Mouse (Mus musculus) liver, adult (tissue): ENCODE data around the gene Ggps1.

Experiments
- GATA4 ChIP-seq: IDR thresholded peaks from 2 replicates; pipeline ENCODE4 v1.6.1; 2014; ENCODE audit warnings: mild to moderate bottlenecking, low read length; ENCODE audit not compliant: insufficient replicate concordance

The Ggps1 gene

GRCm38 (mm10) chr13:14063013-14063941, at the start of gene Ggps1, which contains the start of gene Arid4b:
Gene Ggps1, minus strand, starts transcription at chr13:14063488.
Gene Arid4b, plus strand, starts transcription at chr13:14063232.
- TF ChIP-seq GATA4 = no peak

DNA sequence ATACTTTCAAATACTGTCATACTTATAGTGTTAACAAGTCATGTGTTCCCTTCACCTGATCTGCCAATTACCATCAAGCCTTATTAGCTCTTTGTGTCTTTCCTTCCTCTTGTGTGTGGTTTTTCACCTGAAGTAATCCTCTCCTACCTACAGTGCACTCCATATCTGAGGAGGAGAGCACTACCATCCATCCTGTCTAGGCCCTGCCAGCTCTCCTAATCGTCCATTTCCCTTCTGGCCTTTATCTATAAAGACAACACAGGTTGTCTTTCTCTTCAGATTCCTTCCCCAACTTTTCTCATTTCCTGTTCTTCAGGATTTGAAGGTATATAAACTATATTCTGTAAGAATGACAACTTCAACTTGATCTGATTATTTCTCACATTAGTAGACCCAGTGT, 47.9 kb upstream of the Ggps1 start:
- no peak for TF ChIP-seq GATA4

- no peak for TF ChIP-seq GATA4
Observed at GRCm38 (mm10) chr13:14110154-14110873, 47.0 kb upstream of the Ggps1 start.

- no peak for TF ChIP-seq GATA4
Observed at GRCm38 (mm10) chr13:14103026-14103425, 39.7 kb upstream of the Ggps1 start.

GRCm38 (mm10) chr13:14088669-14089068, 25.4 kb upstream of the Ggps1 start:
- TF ChIP-seq GATA4 = peak; percentile 70; the same call in 1 of the 2 replicates

DNA sequence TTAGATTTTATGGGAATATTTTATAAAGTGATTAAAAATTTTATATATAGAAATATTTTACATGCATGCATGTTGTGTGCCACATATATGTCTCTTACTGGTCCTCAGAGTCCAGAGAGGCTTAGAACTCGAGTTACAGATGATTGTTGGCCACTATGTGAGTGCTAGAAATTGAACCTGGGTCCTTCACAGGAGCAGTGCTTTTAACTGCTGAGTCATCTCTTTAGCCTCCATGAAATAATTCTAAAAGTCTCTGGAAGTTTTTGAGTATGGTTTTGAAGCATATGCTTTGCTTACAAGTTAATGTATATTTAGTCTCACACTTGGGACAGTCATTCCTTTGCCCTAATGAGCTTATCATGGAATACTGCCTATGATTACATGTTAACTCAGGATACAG, 12.0 kb upstream of the Ggps1 start:
- no peak for TF ChIP-seq GATA4

DNA sequence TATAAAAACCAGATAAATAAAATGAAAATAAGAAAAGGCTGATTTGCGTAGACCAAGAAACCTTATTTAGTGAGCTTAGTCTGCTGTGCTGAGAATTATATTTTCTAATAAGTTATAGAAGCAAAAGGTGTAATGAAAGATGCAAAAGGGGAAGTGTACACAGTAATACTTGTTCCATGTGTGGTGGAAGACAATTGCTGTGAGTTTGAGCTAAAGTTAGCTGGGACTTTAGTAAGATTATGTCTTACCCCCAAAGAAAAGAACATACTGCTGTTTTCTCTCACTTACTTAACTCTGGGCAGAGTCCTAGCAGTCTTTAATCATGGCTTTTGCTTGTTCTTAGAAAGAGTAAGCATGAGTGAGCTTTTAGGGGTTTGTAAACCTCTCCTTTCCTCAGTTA, 11.1 kb upstream of the Ggps1 start:
- TF ChIP-seq GATA4 = no peak

GRCm38 (mm10) chr13:14069291-14069690, 6.0 kb upstream of the Ggps1 start:
- TF ChIP-seq GATA4 = no peak

- TF ChIP-seq GATA4 = no peak
Observed at GRCm38 (mm10) chr13:14068035-14068434, 4.7 kb upstream of the Ggps1 start.

- no peak for TF ChIP-seq GATA4
Observed at GRCm38 (mm10) chr13:14065701-14066100, 2.4 kb upstream of the Ggps1 start.

DNA sequence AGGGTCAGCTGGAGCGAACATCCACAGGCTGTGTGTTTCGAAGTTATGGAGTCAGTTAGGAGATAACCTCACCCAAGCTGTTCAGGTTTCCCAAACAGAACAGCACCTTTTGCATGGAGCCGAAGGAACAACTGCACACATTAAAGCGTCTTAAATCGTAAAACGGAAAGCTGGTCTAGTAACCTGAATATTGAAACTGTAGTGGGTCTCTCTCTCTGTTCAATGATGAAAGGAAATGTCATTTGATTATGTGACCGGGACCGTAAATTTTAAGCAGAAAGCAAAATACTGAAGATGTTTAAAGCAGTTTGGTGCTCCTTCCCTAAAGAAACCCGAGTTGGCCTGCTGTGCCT, 1.7 kb upstream of the Ggps1 start:
- TF ChIP-seq GATA4 = no peak

DNA sequence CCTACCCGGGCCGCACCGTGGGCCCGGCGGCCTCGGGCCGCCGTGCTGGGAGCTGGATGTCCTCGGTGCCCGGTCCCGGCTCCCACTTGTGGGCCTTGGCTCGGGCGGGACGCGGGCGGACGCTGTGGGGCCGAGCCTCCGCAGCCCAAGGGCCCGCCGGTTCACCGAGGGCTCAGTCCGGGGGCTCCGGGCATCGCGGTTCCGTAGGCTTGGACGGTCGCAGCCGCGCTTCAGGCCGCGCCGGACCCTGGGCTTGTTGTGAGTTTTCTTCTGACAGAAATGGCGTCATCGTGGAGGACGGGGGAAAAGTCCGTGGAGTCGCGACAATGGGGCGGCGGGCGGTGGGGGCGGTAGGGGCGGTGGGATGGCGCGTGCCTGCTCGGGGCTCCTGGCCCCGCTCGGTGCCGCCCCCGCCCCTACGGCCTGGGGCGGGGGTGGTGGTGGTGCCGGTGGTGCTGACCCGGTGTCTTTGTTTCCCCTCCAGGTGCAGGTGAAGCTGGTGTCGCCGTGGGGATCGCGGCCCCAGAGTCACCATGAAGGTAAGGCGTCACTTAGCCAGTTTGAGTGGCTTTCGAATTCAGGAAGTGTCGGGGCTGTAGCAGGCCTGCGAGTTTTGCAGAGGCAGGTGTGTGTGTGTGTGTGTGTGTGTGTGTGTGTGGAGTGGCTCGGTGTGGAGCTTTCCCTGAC, 1.2 kb upstream of the Ggps1 start:
- no peak for TF ChIP-seq GATA4

DNA sequence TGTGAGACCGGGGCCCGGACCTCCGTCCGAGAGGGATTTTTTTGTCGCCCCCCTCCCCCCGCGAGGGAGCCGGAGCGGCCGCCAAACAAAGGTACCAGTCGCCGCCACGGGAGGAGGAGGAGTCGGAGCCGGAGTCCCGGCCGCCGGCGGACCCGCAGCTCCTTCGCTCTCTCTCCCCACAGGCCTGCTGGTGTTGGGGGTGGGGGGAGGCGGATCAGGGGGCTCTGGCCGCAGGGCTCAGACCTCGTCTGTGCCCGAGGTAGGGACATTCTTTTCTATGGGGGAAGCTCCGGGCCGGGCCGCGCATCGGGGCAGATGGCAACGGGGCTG, 619 bp upstream of the Ggps1 start:
- TF ChIP-seq GATA4 = no peak

DNA sequence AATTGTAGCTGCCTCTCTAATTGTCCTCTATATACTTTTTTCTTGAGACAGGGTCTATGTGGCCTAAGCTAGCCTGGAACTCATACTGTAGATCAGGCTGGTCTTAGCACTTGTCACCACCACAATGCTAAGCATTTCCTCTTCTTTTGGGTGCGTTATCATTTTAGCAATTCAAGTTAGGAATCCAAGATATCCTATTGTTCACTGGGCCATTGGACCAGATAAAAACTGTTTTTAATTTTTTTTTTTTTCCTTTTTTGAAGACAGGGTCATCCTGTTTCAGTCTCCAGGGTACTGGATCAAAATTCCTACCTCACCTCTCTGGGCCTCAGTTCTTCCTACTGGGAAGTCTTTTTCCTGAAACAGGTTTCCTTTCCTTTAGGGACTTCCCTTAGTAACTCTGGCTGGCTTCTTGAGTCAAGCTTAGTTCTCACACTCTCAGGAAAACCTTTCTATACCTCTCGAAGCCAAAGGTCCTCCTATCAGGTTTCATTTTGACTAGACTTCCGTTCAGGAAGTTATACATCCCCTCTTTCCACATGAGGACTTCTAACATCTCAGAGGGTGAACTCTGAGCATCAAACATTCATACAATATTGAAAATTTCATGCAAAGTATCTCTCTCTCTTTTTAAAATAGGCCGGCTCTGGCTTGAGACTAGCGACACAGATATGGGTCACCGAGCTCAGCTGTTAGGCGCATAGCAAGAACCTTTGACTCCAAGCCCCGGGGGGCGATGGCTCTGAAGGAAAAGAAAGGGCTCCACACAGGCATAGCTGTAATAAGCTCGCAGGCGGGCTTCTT, 877 bp downstream of the Ggps1 start:
- TF ChIP-seq GATA4 = no peak

DNA sequence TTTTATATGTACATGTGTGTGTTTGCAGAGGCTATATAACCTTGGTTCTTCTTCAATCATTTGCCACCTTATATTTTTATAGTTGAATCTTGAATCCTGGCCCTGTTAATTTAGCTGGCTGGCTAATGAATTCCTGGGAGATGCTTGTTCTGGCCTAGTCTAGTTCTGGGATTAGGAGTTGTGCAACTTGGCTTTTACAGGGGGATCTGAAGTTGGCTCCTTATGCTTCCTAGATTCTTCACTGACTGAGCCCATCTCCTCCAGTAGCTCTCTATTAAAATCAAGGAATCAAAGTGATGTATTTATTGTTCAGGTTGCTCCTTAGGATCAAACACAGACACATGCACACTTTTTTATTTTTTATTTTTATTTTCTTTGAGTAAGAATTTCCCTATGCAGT, 3.7 kb downstream of the Ggps1 start:
- no peak for TF ChIP-seq GATA4

GRCm38 (mm10) chr13:14056801-14057200, 6.5 kb downstream of the Ggps1 start:
- no peak for TF ChIP-seq GATA4

DNA sequence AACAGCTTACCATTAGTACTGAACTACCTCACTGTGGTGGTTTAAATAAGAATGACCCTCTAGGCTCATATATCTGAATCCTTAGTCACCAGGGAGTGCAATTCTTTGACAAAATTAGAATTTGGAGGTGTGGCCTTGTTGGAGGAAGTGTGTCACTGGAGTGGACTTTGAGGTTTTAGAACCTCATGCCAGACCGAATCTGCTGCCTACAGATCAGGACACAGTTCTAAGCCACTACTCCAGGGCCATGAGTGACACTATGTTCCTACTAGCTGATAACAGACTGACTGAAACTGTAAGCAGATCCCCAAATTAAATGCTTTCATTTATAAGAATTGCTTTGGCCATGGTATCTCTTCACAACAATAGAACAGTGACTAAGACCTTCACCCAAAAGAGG, 13.4 kb downstream of the Ggps1 start:
- peak; percentile 72; the same call in 1 of the 2 replicates for TF ChIP-seq GATA4
